Mouse (Mus musculus): ENCODE measurements around the gene Pdlim7.

Pdlim7 gene

GRCm38 (mm10) chr13:55486916-55487577, 26.4 kb downstream of the Pdlim7 start:
- DNase-seq (ENCODE audit: low read depth, low spot score) = peak; percentile 34

GRCm38 (mm10) chr13:55486029-55486794, 27.3 kb downstream of the Pdlim7 start:
- no peak for DNase-seq (ENCODE audit: low read depth, low spot score)

- no peak for DNase-seq (ENCODE audit: low read depth, low spot score)
Observed at GRCm38 (mm10) chr13:55484520-55485088, 28.9 kb downstream of the Pdlim7 start.

DNA sequence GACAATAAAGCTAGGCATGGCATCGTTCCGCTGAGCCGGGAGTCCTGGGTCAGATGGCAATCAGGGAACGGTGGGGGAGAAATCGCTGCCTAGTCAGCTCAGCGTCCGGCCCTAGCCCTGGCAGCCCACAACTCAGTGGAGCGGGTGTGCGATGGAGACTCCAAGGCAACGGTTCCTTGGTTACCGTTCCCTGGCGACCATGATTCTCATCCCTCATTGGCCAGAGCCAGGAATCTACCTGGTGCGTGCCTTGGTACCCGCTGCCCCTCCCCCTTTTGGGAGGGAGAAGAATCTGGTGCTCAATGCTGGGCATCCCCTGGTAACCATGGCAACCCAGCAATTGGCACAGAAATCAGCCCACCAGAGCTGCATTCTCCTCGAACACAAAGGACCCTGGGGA, 29.9 kb downstream of the Pdlim7 start:
- DNase-seq (ENCODE audit: low read depth, low spot score) = no peak

GRCm38 (mm10) chr13:55483071-55483470, 30.4 kb downstream of the Pdlim7 start:
- no peak for DNase-seq (ENCODE audit: low read depth, low spot score)

- DNase-seq (ENCODE audit: low read depth, low spot score) = no peak
Observed at GRCm38 (mm10) chr13:55482542-55482941, 30.9 kb downstream of the Pdlim7 start.

DNA sequence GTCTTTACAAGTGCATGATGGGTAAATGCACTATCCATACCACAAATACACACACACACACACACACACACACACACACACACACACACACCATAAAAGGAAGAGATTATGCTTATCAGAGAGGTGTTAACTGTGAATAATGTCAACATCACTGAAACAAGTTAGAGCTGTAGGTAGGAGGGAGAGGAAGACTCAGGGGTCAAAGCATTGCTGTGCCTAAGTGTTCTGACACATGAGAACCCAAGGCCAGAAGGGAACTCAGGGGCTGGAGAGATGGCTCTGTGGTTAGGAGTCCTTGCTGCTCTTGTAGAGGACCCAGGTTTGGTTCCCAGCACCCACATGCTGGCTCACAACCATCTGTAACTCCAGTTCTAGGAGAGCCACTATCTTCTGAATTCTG, 33.5 kb downstream of the Pdlim7 start:
- no peak for DNase-seq (ENCODE audit: low read depth, low spot score)

- peak; percentile 32 for DNase-seq (ENCODE audit: low read depth, low spot score)
Observed at GRCm38 (mm10) chr13:55479008-55479407, 34.5 kb downstream of the Pdlim7 start.

DNA sequence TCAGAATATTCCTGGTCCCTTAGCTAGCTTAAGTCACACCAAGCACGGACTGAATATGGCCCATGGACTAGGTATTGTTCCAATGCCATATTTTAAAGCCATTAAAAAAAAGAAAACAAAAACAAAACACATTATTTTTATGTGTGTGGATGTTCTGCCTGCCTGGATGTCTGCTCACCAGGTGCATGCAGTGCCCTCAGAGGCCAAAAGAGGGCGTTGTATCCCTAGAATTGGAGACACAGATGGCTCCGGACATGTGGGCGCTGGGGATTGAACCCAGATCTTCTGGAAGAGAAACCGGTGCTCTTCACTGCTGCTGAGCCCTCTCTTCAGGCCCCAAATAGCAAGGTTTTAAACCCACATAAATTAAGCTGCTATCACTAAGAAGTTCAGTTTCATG, 35.4 kb downstream of the Pdlim7 start:
- DNase-seq (ENCODE audit: low read depth, low spot score) = no peak

- no peak for DNase-seq (ENCODE audit: low read depth, low spot score)
Observed at GRCm38 (mm10) chr13:55477492-55477891, 36.0 kb downstream of the Pdlim7 start.

GRCm38 (mm10) chr13:55476256-55476655, 37.2 kb downstream of the Pdlim7 start:
- DNase-seq (ENCODE audit: low read depth, low spot score) = no peak

- DNase-seq (ENCODE audit: low read depth, low spot score) = no peak
Observed at GRCm38 (mm10) chr13:55475750-55476149, 37.7 kb downstream of the Pdlim7 start.

- DNase-seq (ENCODE audit: low read depth, low spot score) = peak; percentile 31
Observed at GRCm38 (mm10) chr13:55474621-55475069, 38.8 kb downstream of the Pdlim7 start.

DNA sequence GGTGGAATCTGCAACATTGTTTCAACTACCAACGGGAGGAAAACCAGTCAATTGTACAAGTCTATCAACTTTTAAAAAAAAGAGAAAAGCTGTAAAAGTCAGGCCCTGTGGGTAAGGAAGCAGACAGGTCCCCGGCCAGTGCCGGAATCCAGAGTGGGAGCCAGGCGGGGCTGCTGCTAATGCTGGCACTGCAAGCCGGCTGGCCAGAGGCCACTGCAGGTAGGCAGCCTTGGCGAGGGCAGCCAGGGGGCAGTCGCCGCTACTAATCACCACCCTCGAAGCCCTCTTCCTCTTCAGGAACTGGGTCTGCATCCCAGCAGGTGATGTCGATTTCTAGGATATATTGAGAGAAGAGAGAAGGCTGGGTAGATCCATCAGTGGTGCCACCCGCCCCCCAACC, 39.5 kb downstream of the Pdlim7 start:
- no peak for DNase-seq (ENCODE audit: low read depth, low spot score)

- DNase-seq (ENCODE audit: low read depth, low spot score) = peak; percentile 51
Observed at GRCm38 (mm10) chr13:55473076-55473831, 40.2 kb downstream of the Pdlim7 start.

GRCm38 (mm10) chr13:55472132-55473022, 41.1 kb downstream of the Pdlim7 start:
- DNase-seq (ENCODE audit: low read depth, low spot score) = peak; percentile 79

DNA sequence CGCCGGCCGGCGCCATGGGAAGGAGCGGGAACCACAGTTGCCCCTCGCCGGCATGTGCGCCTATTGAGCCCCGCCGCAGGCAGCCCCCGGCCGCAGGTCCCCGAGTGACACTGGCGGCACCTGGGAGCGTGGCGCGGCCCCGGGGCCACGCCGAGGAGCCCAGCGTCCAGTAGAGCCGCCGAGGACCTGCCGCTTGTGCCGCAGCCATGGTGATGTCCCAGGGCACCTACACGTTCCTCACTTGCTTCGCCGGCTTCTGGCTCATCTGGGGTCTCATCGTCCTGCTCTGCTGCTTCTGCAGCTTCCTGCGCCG, 41.7 kb downstream of the Pdlim7 start:
- no peak for DNase-seq (ENCODE audit: low read depth, low spot score)

GRCm38 (mm10) chr13:55471156-55471818, 42.2 kb downstream of the Pdlim7 start:
- peak; percentile 93 for DNase-seq (ENCODE audit: low read depth, low spot score)

- no peak for DNase-seq (ENCODE audit: low read depth, low spot score)
Observed at GRCm38 (mm10) chr13:55470372-55470771, 43.1 kb downstream of the Pdlim7 start.

GRCm38 (mm10) chr13:55468851-55469560, 44.5 kb downstream of the Pdlim7 start:
- no peak for DNase-seq (ENCODE audit: low read depth, low spot score)
